Mouse (Mus musculus) gastrocnemius, adult 18-20 months (tissue): ENCODE results near the gene Tex19.1. TPM values are rescaled to one million over a fixed set of nuclear protein-coding genes. Genes with fewer than 3 reads are reported as not detected.

ENCODE experiments used
- DNase-seq: peaks from one replicate; pipeline ENCODE4 v3.0.0; 2021; ENCODE audit warnings: low spot score
- total RNA-seq, 2 experiments: library from RNA; stranded (reverse); gene quantifications; 2 replicates each; pipeline ENCODE4 v1.2.3; 2021

The Tex19.1 gene
- total RNA-seq, 2 experiments from 2014 or later, result not detected

- DNase-seq, result no peak
These were observed 2.5 kb upstream of the Tex19.1 start for GRCm38 (mm10) chr11:121143325-121144015.

- DNase-seq, result no peak
These were observed 2.2 kb downstream of the Tex19.1 start for GRCm38 (mm10) chr11:121148193-121148592.

GRCm38 (mm10) chr11:121154203-121154602 lies 8.3 kb downstream of the Tex19.1 start:
- no peak for DNase-seq

GRCm38 (mm10) chr11:121156411-121156891 lies 10.5 kb downstream of the Tex19.1 start:
- peak; percentile 84 for DNase-seq

GRCm38 (mm10) chr11:121159971-121160370 lies 14.0 kb downstream of the Tex19.1 start, which contains the start of gene Uts2r:
Gene Uts2r, plus strand, starts transcription at chr11:121160271.
- DNase-seq, result no peak

- peak; percentile 82 for DNase-seq
These were observed 14.8 kb downstream of the Tex19.1 start for GRCm38 (mm10) chr11:121160636-121161346.

- DNase-seq, result peak; percentile 51
These were observed 17.8 kb downstream of the Tex19.1 start for GRCm38 (mm10) chr11:121163751-121164150.

- peak; percentile 58 for DNase-seq
These were observed 27.3 kb downstream of the Tex19.1 start for GRCm38 (mm10) chr11:121173203-121173602.

- DNase-seq, result no peak
These were observed 28.3 kb downstream of the Tex19.1 start for GRCm38 (mm10) chr11:121174234-121174633.

GRCm38 (mm10) chr11:121176285-121177270 lies 30.6 kb downstream of the Tex19.1 start:
- DNase-seq, result peak; percentile 57

GRCm38 (mm10) chr11:121189681-121190080 lies 43.7 kb downstream of the Tex19.1 start:
- DNase-seq, result peak; percentile 64

- DNase-seq, result no peak
These were observed 46.8 kb downstream of the Tex19.1 start for GRCm38 (mm10) chr11:121192742-121193141.

- no peak for DNase-seq
These were observed 47.5 kb downstream of the Tex19.1 start for GRCm38 (mm10) chr11:121193415-121193814.

Other genes starting within 250 kb of the Tex19.1 start
- 1 to 10 TPM; 3.0 to 3.5 TPM for gene Ccdc57, start 213.3 kb upstream of the Tex19.1 start, total RNA-seq
- 100 to 1,000 TPM; 257 to 298 TPM for gene Slc16a3, start 197.7 kb upstream of the Tex19.1 start, total RNA-seq
- 10 to 100 TPM; 48.7 to 57.4 TPM for gene Csnk1d, start 154.8 kb upstream of the Tex19.1 start, total RNA-seq
- not detected for gene Cd7, start 106.7 kb upstream of the Tex19.1 start, total RNA-seq
- gene Sectm1b, start 82.6 kb upstream of the Tex19.1 start, total RNA-seq, result not detected
- under 1 TPM in 1 of 2 experiments, not detected in 1; 0.17 TPM for gene Sectm1a, start 64.9 kb upstream of the Tex19.1 start, total RNA-seq
- gene Tex19.2, start 27.5 kb upstream of the Tex19.1 start, total RNA-seq, result not detected
- 1 to 10 TPM in 1 of 2 experiments, under 1 TPM in 1; 0.62 to 1.0 TPM for gene Uts2r, start 14.1 kb downstream of the Tex19.1 start, total RNA-seq
- gene Hexdc, start 58.3 kb downstream of the Tex19.1 start, total RNA-seq, result 1 to 10 TPM; 5.7 to 7.1 TPM
- 10 to 100 TPM; 12.3 TPM for gene Ogfod3, start 58.6 kb downstream of the Tex19.1 start, total RNA-seq
- 1 to 10 TPM; 2.6 to 2.9 TPM for gene Cybc1, start 83.2 kb downstream of the Tex19.1 start, total RNA-seq
- gene Narf, start 91.1 kb downstream of the Tex19.1 start, total RNA-seq, result 100 to 1,000 TPM in 1 of 2 experiments, 10 to 100 TPM in 1; 75.8 to 117 TPM
- 10 to 100 TPM; 26.5 to 30.9 TPM for gene Foxk2, start 113.8 kb downstream of the Tex19.1 start, total RNA-seq
- 10 to 100 TPM; 16.0 to 19.1 TPM for gene Wdr45b, start 208.3 kb downstream of the Tex19.1 start, total RNA-seq
- 10 to 100 TPM; 14.6 to 17.9 TPM for gene Rab40b, start 242.1 kb downstream of the Tex19.1 start, total RNA-seq